ENCODE assay signal across 10 mouse cellular contexts in the genomic region with DNA sequence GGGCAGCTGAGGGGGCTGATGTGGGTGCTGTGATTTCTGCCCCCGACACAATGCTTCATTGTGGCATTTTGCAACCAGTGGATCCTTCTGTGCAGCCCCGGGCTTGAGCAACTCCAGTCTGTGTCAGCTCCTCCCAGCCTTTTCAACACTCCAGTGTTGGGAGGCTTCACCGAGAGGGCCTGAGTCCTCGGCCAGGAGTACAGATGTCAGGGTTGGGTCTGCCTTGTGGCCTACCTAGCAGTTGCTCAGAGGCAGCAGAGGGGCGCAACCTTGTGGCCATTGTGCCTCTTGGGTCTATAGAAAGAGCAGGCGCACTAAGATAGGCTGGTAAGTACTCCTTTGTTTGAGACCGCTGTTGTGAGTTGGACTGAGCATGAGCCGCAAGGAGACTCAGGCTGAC. TPM values are rescaled to one million over a fixed set of nuclear protein-coding genes. Genes with fewer than 3 reads are reported as not detected.
A peak's percentile ranks its signal among the peaks of the same experiment; 100 is the strongest.
DNase-seq lines count a peak whose midpoint lies in the region; ATAC-seq and TF ChIP-seq lines count a peak whose summit lies in the region.
"Had no signal": no experiment of that assay in that cellular context is flagged by ENCODE, and none has a peak within 500 bp of the region (broad histone marks: within the 10 kb centered on the region; RNA-seq: fewer than 3 reads in every experiment).

No protein-coding gene starts in this region.

- H3K9ac ChIP-seq in neural tube, embryonic 12.5 days, result no peak overlapping the region
- peak overlapping the region; percentile 55 for H3K9ac ChIP-seq in liver, postnatal 0 days (replicated peaks)
- H3K9ac ChIP-seq in hindbrain, postnatal 0 days (replicated peaks; ENCODE audit: low read length), result no peak overlapping the region

- H3K4me3 ChIP-seq in neural tube, embryonic 12.5 days, result no peak overlapping the region
- H3K4me3 ChIP-seq in embryonic facial prominence, embryonic 10.5 days, result 0 out of 2 replicates have a peak overlapping the region, but pooled peaks have one; percentile 3
- H3K4me3 ChIP-seq in liver, postnatal 0 days (ENCODE audit: low read depth, low read length), result peak overlapping the region; percentile 73
- H3K4me3 ChIP-seq in hindbrain, postnatal 0 days (ENCODE audit: low read length), result no peak overlapping the region

- 0 out of 2 replicates have a peak overlapping the region, but pooled peaks have one; percentile 86 for H3K4me2 ChIP-seq in neural tube, embryonic 12.5 days (replicated peaks)
- peak overlapping the region; percentile 95 for H3K4me2 ChIP-seq in liver, postnatal 0 days (ENCODE audit: low read depth, low read length)
- H3K4me2 ChIP-seq in hindbrain, postnatal 0 days (ENCODE audit: low read depth, low read length), result no peak overlapping the region

- ATAC-seq in neural tube, embryonic 12.5 days (ENCODE audit: low FRiP score, low read depth), result no peak
- ATAC-seq in liver, postnatal 0 days, result peak; percentile 29
- no peak for ATAC-seq in hindbrain, postnatal 0 days

- DNase-seq in neural tube, embryonic 10.5 days (ENCODE audit: extremely low spot score, low spot score), result no peak
- DNase-seq in embryonic facial prominence, embryonic 10.5 days (ENCODE audit: low spot score), result no peak
- peak; percentile 57 for DNase-seq in liver, postnatal 0 days
- peak; percentile 50 for DNase-seq in thymus, postnatal 25 days
- DNase-seq in hindbrain, postnatal 0 days (ENCODE audit: low spot score), result no peak
- DNase-seq in kidney, adult 18-20 months, result no peak
- no peak for DNase-seq in layer of hippocampus, adult 9-10 months (ENCODE audit: low spot score)

- H3K27ac ChIP-seq in neural tube, embryonic 12.5 days, result no peak overlapping the region
- peak overlapping the region; percentile 48; the same call in 1 of the 2 replicates for H3K27ac ChIP-seq in embryonic facial prominence, embryonic 10.5 days (replicated peaks)
- H3K27ac ChIP-seq in liver, postnatal 0 days (ENCODE audit: low read depth), result peak overlapping the region; percentile 96
- no peak overlapping the region for H3K27ac ChIP-seq in hindbrain, postnatal 0 days

- peak; percentile 38 for TF ChIP-seq CTCF in liver, postnatal 0 days (IDR thresholded peaks at IDR 0.05; ENCODE audit: low read depth)
- no peak for TF ChIP-seq CTCF in hindbrain, postnatal 0 days (IDR thresholded peaks at IDR 0.05; ENCODE audit: low read depth)

- no peak for TF ChIP-seq EP300 in liver, postnatal 0 days (IDR thresholded peaks at IDR 0.05; ENCODE audit: low read depth)

- H3K9me3 ChIP-seq in neural tube, embryonic 12.5 days, result no peaks in the 10 kb centered on the region
- no peaks in the 10 kb centered on the region for H3K9me3 ChIP-seq in embryonic facial prominence, embryonic 10.5 days
- H3K9me3 ChIP-seq in liver, postnatal 0 days (ENCODE audit: low read length), result no peaks in the 10 kb centered on the region
- no peaks in the 10 kb centered on the region for H3K9me3 ChIP-seq in hindbrain, postnatal 0 days (ENCODE audit: low read length)
- H3K9me3 ChIP-seq: embryonic facial prominence, embryonic 12.5 days had no signal

- peaks cover 3% of the 10 kb centered on the region; the same call in 1 of the 2 replicates for H3K36me3 ChIP-seq in neural tube, embryonic 12.5 days
- peaks cover 16% of the 10 kb centered on the region for H3K36me3 ChIP-seq in embryonic facial prominence, embryonic 10.5 days (replicated peaks)
- H3K36me3 ChIP-seq in liver, postnatal 0 days (replicated peaks; ENCODE audit: insufficient read depth, low read length), result peaks cover 6% of the 10 kb centered on the region
- no peaks in the 10 kb centered on the region for H3K36me3 ChIP-seq in hindbrain, postnatal 0 days (ENCODE audit: insufficient read depth, low read length)

- 58% methylated on average over 8 of the region's 8 CpGs for WGBS in neural tube, embryonic 12.5 days
- 66% methylated on average over 8 of the region's 8 CpGs for WGBS in embryonic facial prominence, embryonic 10.5 days
- WGBS in liver, postnatal 0 days (ENCODE audit: insufficient replicate concordance), result 46% methylated on average over 8 of the region's 8 CpGs
- WGBS in hindbrain, postnatal 0 days, result 62% methylated on average over 8 of the region's 8 CpGs

- peaks cover 5% of the 10 kb centered on the region; the same call in 1 of the 2 replicates for H3K27me3 ChIP-seq in neural tube, embryonic 12.5 days (replicated peaks)
- H3K27me3 ChIP-seq in embryonic facial prominence, embryonic 10.5 days (replicated peaks; ENCODE audit: low read depth, poor library complexity, severe bottlenecking), result no peaks in the 10 kb centered on the region
- no peaks in the 10 kb centered on the region for H3K27me3 ChIP-seq in liver, postnatal 0 days (ENCODE audit: insufficient read depth, low read length)
- no peaks in the 10 kb centered on the region for H3K27me3 ChIP-seq in hindbrain, postnatal 0 days (ENCODE audit: insufficient read depth, low read length)
- H3K27me3 ChIP-seq: embryonic facial prominence, embryonic 12.5 days had no signal

- peaks cover 20% of the 10 kb centered on the region for H3K4me1 ChIP-seq in neural tube, embryonic 12.5 days
- peaks cover 57% of the 10 kb centered on the region for H3K4me1 ChIP-seq in embryonic facial prominence, embryonic 10.5 days
- H3K4me1 ChIP-seq in liver, postnatal 0 days (ENCODE audit: insufficient read depth), result peaks cover 67% of the 10 kb centered on the region
- no peaks in the 10 kb centered on the region; the same call in 1 of the 2 replicates for H3K4me1 ChIP-seq in hindbrain, postnatal 0 days (ENCODE audit: insufficient read depth, low read length)

RNA-seq across cellular contexts. Expression of a gene that starts 1.5 kb away (rescaled TPM):
- polyA plus RNA-seq in neural tube, embryonic 12.5 days (2016; fragmentation: Nextera tagmentation; extraction: Ambion mirVana), result 3.8 and 4.2 TPM in 2 replicates
- polyA plus RNA-seq in embryonic facial prominence, embryonic 10.5 days (2016; fragmentation: Nextera tagmentation; extraction: Ambion mirVana), result 10.2 and 10.6 TPM in 2 replicates
- polyA plus RNA-seq in liver, postnatal 0 days (2015; fragmentation: Nextera tagmentation; extraction: Ambion mirVana), result 13.1 and 17.3 TPM in 2 replicates
- 3.2 and 7.9 TPM in 2 replicates for total RNA-seq in hindbrain, postnatal 0 days (2014; rRNA removed)
- polyA plus RNA-seq in hindbrain, postnatal 0 days (2015; fragmentation: Nextera tagmentation; extraction: Ambion mirVana), result 3.9 and 4.1 TPM in 2 replicates

RNA-seq across cellular contexts. Expression of a gene that starts 15.5 kb away (rescaled TPM):
- polyA plus RNA-seq in neural tube, embryonic 12.5 days (2016; fragmentation: Nextera tagmentation; extraction: Ambion mirVana), result 423 and 429 TPM in 2 replicates
- polyA plus RNA-seq in embryonic facial prominence, embryonic 10.5 days (2016; fragmentation: Nextera tagmentation; extraction: Ambion mirVana), result 244 and 267 TPM in 2 replicates
- 148 and 152 TPM in 2 replicates for polyA plus RNA-seq in liver, postnatal 0 days (2015; fragmentation: Nextera tagmentation; extraction: Ambion mirVana)
- 125 and 136 TPM in 2 replicates for total RNA-seq in hindbrain, postnatal 0 days (2014; rRNA removed)
- polyA plus RNA-seq in hindbrain, postnatal 0 days (2015; fragmentation: Nextera tagmentation; extraction: Ambion mirVana), result 357 and 367 TPM in 2 replicates

RNA-seq across cellular contexts. Expression of a gene that starts 45.0 kb away (rescaled TPM):
- polyA plus RNA-seq in neural tube, embryonic 12.5 days (2016; fragmentation: Nextera tagmentation; extraction: Ambion mirVana), result not detected in 2 replicates
- not detected in 2 replicates for polyA plus RNA-seq in embryonic facial prominence, embryonic 10.5 days (2016; fragmentation: Nextera tagmentation; extraction: Ambion mirVana)
- not detected in 2 replicates for polyA plus RNA-seq in liver, postnatal 0 days (2015; fragmentation: Nextera tagmentation; extraction: Ambion mirVana)
- total RNA-seq in hindbrain, postnatal 0 days (2014; rRNA removed), result not detected in 2 replicates
- polyA plus RNA-seq in hindbrain, postnatal 0 days (2015; fragmentation: Nextera tagmentation; extraction: Ambion mirVana), result not detected in 2 replicates
- total RNA-seq: neutrophil, adult 5-6 weeks had no signal
- polyA plus RNA-seq: embryonic facial prominence, embryonic 12.5 days had no signal

Comparison
In these comparisons a context has a peak if more than half of its experiments do, and no peak if none do; other contexts are left out.
1. H3K27ac ChIP-seq: peak in embryonic facial prominence, embryonic 10.5 days (single experiment) and liver, postnatal 0 days (single experiment); none in neural tube, embryonic 12.5 days (single experiment) and hindbrain, postnatal 0 days (single experiment).
2. H3K4me3 ChIP-seq: peak in embryonic facial prominence, embryonic 10.5 days (single experiment) and liver, postnatal 0 days (single experiment); none in neural tube, embryonic 12.5 days (single experiment) and hindbrain, postnatal 0 days (single experiment).
3. DNase-seq: peak in liver, postnatal 0 days (single experiment) and thymus, postnatal 25 days (single experiment); none in neural tube, embryonic 10.5 days (single experiment), embryonic facial prominence, embryonic 10.5 days (single experiment), hindbrain, postnatal 0 days (single experiment), kidney, adult 18-20 months (single experiment) and layer of hippocampus, adult 9-10 months (single experiment).